Mouse (Mus musculus) left cerebral cortex, adult 8-10 months (tissue): Measurements from ENCODE around the gene Cpne6. TPM values are rescaled to one million over a fixed set of nuclear protein-coding genes. Genes with fewer than 3 reads are reported as not detected.

Source experiments
- DNase-seq, 2 experiments: peaks; one replicate each; pipeline ENCODE4 v3.0.0; 2022; ENCODE audit warnings: low spot score in 2 of 2
- total RNA-seq, 4 experiments: library from RNA; stranded (reverse); gene quantifications; 2 replicates each; pipeline ENCODE4 v1.2.4; 2022

The Cpne6 gene
- total RNA-seq, 4 experiments from 2014 or later, result 151 to 192 (median 180) TPM

DNA sequence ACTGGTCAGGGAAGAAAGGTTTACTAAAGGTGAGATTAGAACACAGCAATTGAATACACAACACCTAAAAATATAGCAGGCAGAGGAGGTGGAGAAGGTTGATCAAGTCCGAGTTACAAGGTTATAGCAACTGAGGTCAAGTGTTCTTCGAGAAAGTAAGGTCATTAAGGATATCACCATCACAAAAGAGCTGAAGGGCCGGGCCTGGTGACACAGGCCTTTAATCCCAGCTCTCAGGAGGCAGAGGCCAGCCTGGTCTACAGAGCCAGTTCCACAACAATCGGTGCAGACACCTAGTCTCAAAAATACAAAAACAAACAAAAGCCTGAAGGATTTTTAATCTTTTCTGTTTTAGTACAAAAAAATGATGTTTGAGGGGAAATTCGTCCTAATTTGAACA is 41.1 kb downstream of the Cpne6 start:
- DNase-seq, result no peak

DNA sequence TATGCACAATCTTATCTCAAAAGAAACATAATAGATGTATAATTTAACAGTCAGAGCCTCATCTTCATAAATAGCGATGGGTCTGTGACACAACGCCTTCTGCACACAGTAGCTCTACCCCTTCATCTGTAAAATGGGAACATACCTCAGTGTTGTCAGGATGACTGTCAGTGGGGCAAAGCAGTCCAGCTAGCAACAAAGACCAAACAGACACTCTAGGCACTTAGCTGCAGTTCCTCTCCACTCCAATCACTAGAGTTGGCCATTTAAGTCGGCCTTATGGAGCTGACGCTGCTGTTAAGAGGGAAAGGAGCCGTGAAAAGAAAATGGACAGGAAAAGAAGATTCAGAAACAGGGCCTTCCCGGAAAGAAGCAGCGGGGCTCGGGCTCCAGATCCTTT is 41.5 kb downstream of the Cpne6 start:
- no peak for DNase-seq

DNA sequence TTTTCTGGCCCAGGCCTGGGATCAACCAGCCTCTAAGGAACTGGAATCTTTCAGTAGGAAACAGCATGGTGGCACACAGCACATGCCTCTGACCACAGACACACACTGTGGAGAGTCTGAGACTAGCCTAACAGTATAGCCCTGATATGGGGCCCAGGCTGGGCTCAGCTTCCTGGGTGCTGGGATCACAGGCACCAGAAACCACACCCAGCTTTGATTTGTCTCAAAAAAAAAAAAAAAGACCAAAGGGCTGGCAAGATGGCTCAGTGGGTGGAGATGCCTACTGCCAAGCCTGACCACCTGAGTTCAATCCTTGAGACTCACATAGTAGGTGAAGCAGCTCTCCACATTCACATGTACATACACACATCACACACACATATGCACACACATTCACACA is 44.4 kb downstream of the Cpne6 start:
- no peak for DNase-seq

DNA sequence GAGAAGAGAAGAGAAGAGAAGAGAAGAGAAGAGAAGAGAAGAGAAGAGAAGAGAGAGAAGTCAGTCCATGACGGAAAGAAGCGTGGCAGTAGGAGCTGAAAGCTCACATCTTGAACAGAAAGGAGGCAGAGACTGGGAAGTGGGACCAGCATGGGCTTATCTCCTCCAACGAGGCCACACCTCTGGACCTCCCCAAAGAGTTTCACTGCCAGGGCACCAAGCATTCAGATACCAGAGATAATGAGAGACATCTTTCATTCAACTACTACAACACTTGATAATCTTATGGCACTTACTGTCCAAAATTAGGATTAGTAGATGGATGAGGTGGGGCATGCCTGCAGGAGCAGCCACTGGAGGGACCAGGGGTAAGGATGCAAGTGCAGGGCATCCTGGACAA is 45.5 kb downstream of the Cpne6 start:
- no peak for DNase-seq

DNA sequence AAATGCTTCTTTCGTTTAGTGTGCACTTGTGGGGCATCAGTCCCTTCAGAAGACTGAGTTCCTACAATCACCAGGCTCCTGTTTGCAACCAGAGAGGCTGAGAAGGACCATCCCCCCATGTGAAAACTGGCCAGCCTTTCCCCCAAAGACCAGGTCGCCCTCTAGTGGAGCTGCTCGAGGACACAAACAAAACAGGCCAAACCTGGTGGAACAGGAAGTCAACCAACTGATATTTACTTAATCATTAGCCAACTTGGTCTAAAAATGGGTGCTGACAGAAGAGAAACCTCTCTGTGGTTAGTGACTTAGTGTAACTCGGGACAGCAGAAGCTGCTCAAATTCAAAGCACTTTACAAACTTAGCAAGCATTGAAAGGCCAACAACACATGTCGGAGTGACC is 46.8 kb downstream of the Cpne6 start:
- no peak for DNase-seq

DNA sequence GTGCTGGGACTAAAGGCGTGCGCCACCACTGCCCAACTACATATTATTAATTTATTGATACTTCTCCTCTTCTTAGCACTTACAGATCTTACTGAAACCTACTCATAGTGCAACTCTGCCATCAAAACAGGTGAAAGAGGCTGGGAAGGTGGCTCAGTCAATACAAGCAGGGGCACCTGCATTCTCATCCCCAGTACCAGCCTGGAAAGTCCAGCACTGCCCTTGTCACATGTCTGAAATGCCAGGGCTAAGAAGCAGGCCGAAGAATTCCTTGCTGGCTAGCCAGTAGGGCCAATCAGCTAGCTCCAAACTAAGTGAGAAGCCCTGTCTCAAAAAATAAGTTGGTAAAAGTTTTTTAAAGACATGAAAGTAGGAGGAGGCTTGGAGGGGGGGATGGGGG is 47.3 kb downstream of the Cpne6 start:
- no peak for DNase-seq

DNA sequence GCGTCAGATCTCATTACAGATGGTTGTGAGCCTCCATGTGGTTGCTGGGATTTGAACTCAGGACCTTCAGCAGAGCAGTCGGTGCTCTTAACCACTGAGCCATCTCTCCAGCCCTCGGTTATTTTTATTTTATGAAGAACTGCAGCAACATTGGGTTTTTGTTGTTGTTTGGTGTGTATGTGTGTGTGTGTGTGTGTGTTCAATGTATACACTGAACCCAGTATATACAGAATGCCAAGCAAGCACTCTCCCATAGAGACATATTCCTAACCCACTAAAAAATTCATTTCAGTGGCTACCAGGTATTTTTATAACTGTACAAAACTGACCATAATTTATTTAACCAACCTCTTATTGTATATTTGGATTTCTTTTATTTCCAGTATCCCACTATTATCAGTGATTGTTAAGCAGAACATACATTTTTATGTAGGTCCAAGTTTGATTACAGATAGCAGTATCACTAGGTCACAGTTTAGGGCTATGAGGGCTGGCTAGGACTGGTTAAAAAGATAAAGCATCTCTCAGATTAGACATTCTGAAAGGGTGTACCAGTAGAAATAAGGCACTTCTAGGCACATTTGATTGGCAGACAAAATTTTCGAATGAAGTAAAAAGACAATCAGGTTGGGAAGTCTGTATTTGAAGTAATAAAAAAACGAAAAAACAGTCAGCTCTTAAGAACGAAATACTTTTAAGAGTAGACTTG is 48.6 kb downstream of the Cpne6 start:
- no peak for DNase-seq

DNA sequence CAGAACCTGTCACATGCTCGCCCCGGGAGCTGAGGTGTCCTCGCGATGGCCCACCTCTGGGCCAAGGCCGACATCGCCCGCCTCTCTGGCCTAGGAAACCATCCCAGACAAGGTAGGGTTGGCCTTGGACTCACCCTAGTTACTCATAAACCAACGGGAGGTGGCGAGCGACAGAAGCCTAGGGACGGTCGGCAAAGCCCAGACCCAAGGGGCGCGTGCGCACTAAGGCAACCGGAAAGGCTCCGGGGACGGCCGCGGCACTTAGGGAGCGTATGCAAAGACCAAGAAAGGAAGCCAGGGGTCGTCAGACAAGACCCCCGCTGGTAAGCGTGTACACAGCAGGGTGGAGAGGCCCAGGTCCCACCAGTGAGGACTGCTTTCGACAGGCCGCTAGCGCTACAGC is 49.6 kb downstream of the Cpne6 start, which contains the start of gene Dcaf11:
Gene Dcaf11 (plus strand): TSS at position 208 of the 403 bp plus-strand sequence.
- peak; percentile 83 to 87 for DNase-seq

DNA sequence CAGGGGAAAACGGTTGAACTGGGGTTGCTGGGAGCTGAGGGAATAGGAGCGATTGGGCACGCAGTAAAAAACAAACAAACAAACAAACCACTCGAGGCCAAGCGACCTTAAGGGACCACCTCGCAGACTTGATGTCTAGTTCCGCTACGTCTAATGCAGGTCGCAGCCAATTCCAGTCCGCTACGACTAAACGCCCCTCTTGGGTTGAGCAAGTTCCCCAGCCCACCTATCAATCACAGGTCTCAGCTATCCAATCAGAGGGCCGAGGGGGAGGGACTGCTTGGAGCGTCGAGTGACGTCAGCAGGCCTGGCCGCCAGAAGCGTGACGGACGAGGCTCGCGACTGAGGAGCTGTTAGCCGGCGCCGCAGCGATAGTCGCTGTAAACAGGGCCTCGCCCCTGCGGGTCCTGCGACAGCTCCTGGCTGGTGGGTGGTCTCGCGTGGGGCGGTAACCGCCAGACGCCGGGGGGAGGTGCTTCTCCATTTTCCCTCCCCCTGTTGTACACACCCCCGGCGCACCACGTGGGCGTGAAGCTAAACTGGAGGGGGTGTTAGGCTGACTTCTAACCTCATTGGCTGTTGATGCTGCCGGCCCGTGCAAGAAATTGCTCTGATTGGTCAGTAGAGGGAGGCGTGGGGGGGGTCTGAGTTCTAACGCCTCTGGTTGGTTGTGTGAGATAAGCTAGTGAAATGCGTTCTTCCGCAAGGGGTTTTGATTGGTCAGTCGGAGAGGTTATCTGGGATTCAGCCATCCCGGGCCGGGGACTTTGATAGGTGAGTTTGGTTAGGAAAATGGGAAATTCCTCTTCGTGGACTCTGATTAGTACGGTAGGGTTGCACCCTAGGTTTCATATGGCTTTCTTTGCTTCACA is 50.2 kb downstream of the Cpne6 start, which contains the start of gene A730061H03Rik:
Gene A730061H03Rik (minus strand): TSS at position 205 of the 872 bp plus-strand sequence.
- peak; percentile 96 to 100 for DNase-seq

DNA sequence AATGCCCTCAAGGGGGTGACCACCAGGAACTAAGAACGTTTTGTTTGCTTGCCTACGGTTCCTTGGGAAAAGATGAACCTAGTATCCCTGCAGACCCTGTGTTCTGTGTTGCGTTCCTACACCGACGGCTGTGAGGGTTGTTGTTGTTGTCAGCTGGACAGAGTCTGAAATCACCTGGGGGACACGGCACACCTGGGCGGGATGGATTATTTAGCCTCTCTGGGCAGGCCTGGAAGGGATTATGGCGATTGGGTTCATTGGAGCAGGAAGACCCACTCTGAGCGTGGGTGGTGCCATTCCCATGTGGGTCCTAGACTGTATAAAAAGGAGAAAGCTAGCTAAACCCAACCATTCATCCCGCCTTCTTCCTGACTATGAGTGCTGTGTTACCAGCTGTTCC is 51.6 kb downstream of the Cpne6 start:
- no peak for DNase-seq

DNA sequence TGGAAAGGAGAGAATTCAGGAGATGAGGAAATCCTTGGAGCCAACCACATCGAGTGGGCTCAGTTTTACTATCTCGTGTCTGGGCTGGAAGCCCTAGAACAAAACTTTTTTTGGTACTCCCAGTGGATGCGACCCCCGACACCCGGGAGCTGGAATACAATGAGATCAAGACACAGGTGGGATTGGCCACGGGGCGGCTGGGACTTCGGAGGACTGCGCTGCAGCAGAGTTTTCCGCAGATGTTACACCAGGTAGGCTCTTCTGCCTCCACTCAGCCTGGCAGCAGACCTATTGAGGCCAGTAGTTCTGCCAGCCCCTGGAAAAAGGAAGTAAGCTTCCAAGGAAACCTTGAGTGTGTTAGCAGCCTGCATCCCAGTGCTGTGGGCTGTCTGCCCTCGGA is 53.0 kb downstream of the Cpne6 start:
- DNase-seq, result no peak

DNA sequence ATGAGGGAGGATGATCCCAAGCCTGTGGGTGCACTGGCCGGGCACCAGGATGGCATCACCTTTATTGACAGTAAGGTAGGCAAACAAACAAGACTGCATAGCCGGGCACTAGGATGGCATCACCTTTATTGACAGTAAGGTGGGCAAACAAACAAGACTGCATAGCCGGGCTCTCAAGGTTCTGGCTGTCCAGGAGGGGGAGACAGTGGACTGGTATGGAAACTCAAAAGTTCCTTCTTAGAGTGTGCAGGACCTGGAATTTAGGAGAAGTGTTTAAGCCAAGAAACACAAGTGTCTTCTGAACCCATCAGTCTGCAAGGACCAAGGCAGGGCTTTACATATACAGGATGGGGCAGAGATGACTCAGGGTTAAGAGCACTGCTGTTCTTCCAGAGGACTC is 55.5 kb downstream of the Cpne6 start:
- no peak for DNase-seq

Other genes with a start within 250 kb of the Cpne6 start
- 10 to 100 TPM; 17.2 to 28.5 (median 20.8) TPM for gene Dhrs4, start 31.7 kb upstream of the Cpne6 start, total RNA-seq
- 10 to 100 TPM; 39.6 to 50.3 (median 42.5) TPM for gene Carmil3, start 19.8 kb upstream of the Cpne6 start, total RNA-seq
- under 1 TPM; 0.46 to 0.82 (median 0.69) TPM for gene Nrl, start 14.5 kb downstream of the Cpne6 start, total RNA-seq
- 10 to 100 TPM; 25.2 to 29.7 (median 27.7) TPM for gene Pck2, start 29.8 kb downstream of the Cpne6 start, total RNA-seq
- gene Dcaf11, start 49.6 kb downstream of the Cpne6 start, total RNA-seq, result 10 to 100 TPM; 83.5 to 91.6 (median 85.1) TPM
- under 1 TPM in 2 of 4 experiments, not detected in 2; 0.84 to 0.98 TPM for gene A730061H03Rik, start 50.0 kb downstream of the Cpne6 start, total RNA-seq
- gene Fitm1, start 65.2 kb downstream of the Cpne6 start, total RNA-seq, result not detected
- gene Psme1, start 67.7 kb downstream of the Cpne6 start, total RNA-seq, result 10 to 100 TPM; 53.6 to 63.7 (median 58.8) TPM
- gene Emc9, start 74.9 kb downstream of the Cpne6 start, total RNA-seq, result 10 to 100 TPM; 46.3 to 59.7 (median 50.8) TPM
- 10 to 100 TPM; 50.2 to 74.0 (median 51.3) TPM for gene Psme2, start 80.7 kb downstream of the Cpne6 start, total RNA-seq
- gene Rnf31, start 81.3 kb downstream of the Cpne6 start, total RNA-seq, result 10 to 100 TPM; 31.4 to 46.1 (median 38.0) TPM
- gene Irf9, start 93.1 kb downstream of the Cpne6 start, total RNA-seq, result 10 to 100 TPM in 2 of 4 experiments, 1 to 10 TPM in 2; 7.5 to 15.2 (median 11.2) TPM
- 1 to 10 TPM; 1.5 to 4.9 (median 3.7) TPM for gene Rec8, start 107.6 kb downstream of the Cpne6 start, total RNA-seq
- gene Ipo4, start 125.5 kb downstream of the Cpne6 start, total RNA-seq, result 100 to 1,000 TPM; 122 to 146 (median 132) TPM
- 1 to 10 TPM; 3.5 to 4.2 (median 4.0) TPM for gene Gm49378, start 127.5 kb downstream of the Cpne6 start, total RNA-seq
- gene Tm9sf1, start 133.4 kb downstream of the Cpne6 start, total RNA-seq, result 10 to 100 TPM; 37.5 to 45.6 (median 38.9) TPM
- gene Tssk4, start 139.7 kb downstream of the Cpne6 start, total RNA-seq, result 1 to 10 TPM in 1 of 4 experiments, under 1 TPM in 3; 0.53 to 1.2 (median 0.89) TPM
- gene Mdp1, start 150.1 kb downstream of the Cpne6 start, total RNA-seq, result 10 to 100 TPM; 40.7 to 48.1 (median 44.1) TPM
- 10 to 100 TPM; 19.9 to 24.2 (median 22.4) TPM for gene Gmpr2, start 161.5 kb downstream of the Cpne6 start, total RNA-seq
- gene Nedd8, start 161.7 kb downstream of the Cpne6 start, total RNA-seq, result 100 to 1,000 TPM; 310 to 370 (median 342) TPM
- gene Tinf2, start 171.4 kb downstream of the Cpne6 start, total RNA-seq, result 10 to 100 TPM; 16.3 to 18.2 (median 18.0) TPM
- 1 to 10 TPM in 2 of 4 experiments, not detected in 2; 1.1 to 1.4 TPM for gene Tgm1, start 203.5 kb downstream of the Cpne6 start, total RNA-seq
- 10 to 100 TPM; 52.2 to 54.7 (median 54.0) TPM for gene Rabggta, start 211.8 kb downstream of the Cpne6 start, total RNA-seq
- 100 to 1,000 TPM in 2 of 4 experiments, 10 to 100 TPM in 2; 86.1 to 119 (median 97.8) TPM for gene Dhrs1, start 235.2 kb downstream of the Cpne6 start, total RNA-seq
- 10 to 100 TPM in 3 of 4 experiments, 1 to 10 TPM in 1; 9.7 to 11.8 (median 11.0) TPM for gene Nop9, start 235.2 kb downstream of the Cpne6 start, total RNA-seq
- 1 to 10 TPM; 1.5 to 3.1 (median 2.4) TPM for gene Cideb, start 248.0 kb downstream of the Cpne6 start, total RNA-seq